Mouse (Mus musculus): Measurements from ENCODE around the gene Gpc6. TPM values are rescaled to one million over a fixed set of nuclear protein-coding genes. Genes with fewer than 3 reads are reported as not detected.

The Gpc6 gene
- polyA plus RNA-seq, 1 experiment = 61.9 TPM

DNA sequence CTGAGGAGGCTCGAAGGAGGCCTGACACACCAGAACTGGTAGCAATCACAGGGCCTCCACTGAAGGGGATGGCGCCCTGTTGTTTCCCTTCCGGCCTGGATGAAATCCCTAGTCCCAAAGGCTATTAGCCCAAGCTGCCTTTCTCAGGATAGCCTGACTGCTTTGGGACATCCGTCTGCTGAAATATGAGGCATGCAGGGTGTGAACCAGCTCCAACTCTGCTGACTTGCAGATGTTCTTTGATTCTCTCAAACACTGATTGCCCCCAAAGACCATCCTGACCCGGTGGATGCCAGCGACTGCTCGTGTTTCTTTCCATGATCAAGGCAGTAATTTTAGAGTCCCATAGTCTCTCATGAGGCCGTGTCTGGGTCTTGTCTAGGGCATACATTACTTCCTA lies 991.5 kb downstream of the Gpc6 start:
- TF ChIP-seq CTCF (IDR thresholded peaks at IDR 0.05; ENCODE audit: borderline replicate concordance, insufficient read depth, low read length) = no peak
- no peak for TF ChIP-seq POLR2A (IDR thresholded peaks at IDR 0.05; ENCODE audit: low read depth, low read length)
- Histone ChIP-seq H3K27ac (ENCODE audit: insufficient read depth, low read length) (no peak overlapping the region), H3K4me3 (ENCODE audit: insufficient read depth, low read length) (no peak overlapping the region), H3K4me1 (ENCODE audit: control insufficient read depth, insufficient read depth, low read length) (no peaks in the 10 kb centered on the region)

DNA sequence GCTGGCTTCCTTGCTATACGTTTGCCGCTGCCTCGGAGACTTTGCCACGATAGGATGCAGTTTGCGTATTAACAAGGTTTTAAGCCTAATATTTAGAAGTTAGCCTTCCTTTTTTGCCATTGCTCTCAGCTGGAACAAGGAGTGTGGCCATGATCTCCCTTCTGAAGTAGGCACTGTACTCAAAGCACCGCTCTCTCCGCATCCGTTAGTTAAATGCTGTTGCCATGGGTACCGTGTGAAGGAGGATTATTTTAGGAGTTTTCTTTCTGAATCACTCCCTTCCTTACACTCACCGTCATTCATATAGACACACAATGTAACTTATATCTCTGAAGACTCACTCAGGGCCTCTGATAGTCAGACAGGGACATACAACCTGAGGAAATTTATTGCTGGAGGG lies 993.6 kb downstream of the Gpc6 start:
- Histone ChIP-seq H3K27ac (ENCODE audit: insufficient read depth, low read length) (no peak overlapping the region), H3K4me1 (ENCODE audit: control insufficient read depth, insufficient read depth, low read length) (no peaks in the 10 kb centered on the region), H3K4me3 (ENCODE audit: insufficient read depth, low read length) (no peak overlapping the region)
- TF ChIP-seq POLR2A (IDR thresholded peaks at IDR 0.05; ENCODE audit: low read depth, low read length) = no peak
- TF ChIP-seq CTCF (IDR thresholded peaks at IDR 0.05; ENCODE audit: borderline replicate concordance, insufficient read depth, low read length) = no peak

DNA sequence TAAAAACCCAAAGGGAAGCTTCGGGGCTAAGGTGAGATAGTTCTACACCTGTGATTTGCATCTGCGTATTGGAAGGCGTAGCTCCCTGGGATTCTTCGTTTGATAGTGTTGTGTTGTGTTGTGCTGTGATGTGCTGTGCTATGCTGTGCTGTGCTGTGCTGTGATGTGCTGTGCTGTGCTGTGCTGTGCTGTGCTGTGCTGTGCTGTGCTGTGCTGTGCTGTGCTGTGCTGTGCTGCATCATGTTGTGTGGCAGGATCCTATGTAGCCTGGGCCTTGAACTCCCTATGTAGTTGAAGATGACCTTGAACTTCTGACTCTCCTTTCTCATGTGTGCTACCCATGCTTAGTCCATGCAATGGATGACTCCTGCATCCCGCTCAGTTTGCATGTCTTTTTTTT lies 994.5 kb downstream of the Gpc6 start:
- Histone ChIP-seq H3K27ac (ENCODE audit: insufficient read depth, low read length) (no peak overlapping the region), H3K4me1 (ENCODE audit: control insufficient read depth, insufficient read depth, low read length) (no peaks in the 10 kb centered on the region), H3K4me3 (ENCODE audit: insufficient read depth, low read length) (no peak overlapping the region)
- no peak for TF ChIP-seq CTCF (IDR thresholded peaks at IDR 0.05; ENCODE audit: borderline replicate concordance, insufficient read depth, low read length)

DNA sequence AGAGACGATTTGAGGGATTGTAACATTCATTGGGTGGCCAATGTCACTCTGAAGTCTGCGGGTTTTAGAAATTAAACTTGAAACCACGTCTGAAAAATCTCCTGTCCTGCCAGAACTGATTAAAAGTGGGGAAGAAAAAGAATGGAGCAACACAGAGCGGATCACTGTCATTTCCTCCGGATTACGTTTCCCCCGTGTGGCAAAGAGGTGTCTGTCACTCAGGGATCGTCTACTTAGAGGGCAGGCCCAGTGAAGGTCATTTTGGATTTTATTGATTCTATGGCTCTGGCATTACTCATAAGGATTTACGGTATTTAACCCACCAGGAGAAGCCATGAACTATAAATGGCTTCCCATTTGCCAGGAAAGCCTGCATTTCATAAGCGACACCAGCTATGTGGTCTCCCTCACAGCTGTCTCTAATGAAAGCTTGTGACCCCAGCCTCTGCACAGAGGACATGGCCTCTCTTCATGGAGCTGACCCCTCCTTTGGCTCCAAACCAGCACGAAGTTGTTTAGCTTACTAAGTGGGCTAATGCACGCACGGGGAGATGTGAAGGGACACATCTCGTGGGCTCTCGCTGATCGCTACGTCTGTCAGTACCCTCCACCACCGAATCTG lies 996.4 kb downstream of the Gpc6 start:
- Histone ChIP-seq H3K4me3 (ENCODE audit: insufficient read depth, low read length) (no peak overlapping the region), H3K4me1 (ENCODE audit: control insufficient read depth, insufficient read depth, low read length) (no peaks in the 10 kb centered on the region), H3K27ac (ENCODE audit: insufficient read depth, low read length) (no peak overlapping the region)
- no peak for TF ChIP-seq POLR2A (IDR thresholded peaks at IDR 0.05; ENCODE audit: low read depth, low read length)

DNA sequence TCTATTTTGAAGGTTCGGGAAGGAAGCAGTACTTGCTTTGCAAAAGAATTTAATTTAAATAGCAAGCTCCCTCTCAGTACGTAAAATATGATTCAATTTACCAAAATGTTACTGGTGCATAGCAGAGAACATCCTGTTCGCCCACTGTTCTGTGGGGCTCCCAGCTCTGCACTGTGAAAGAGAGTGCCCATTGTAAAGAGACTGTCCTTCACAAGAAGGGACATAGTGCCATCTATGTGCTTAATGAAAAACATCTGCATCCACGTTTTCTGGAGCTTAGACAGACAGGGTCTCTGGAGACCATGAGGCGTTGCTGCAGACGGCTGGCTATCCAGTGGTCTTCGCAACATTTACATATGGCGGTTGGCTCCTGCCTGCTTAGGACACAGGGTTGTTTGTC lies 998.6 kb downstream of the Gpc6 start:
- Histone ChIP-seq H3K4me3 (ENCODE audit: insufficient read depth, low read length) (no peak overlapping the region), H3K4me1 (ENCODE audit: control insufficient read depth, insufficient read depth, low read length) (no peaks in the 10 kb centered on the region), H3K27ac (ENCODE audit: insufficient read depth, low read length) (no peak overlapping the region)
- TF ChIP-seq POLR2A (IDR thresholded peaks at IDR 0.05; ENCODE audit: low read depth, low read length) = no peak
- no peak for TF ChIP-seq CTCF (IDR thresholded peaks at IDR 0.05; ENCODE audit: borderline replicate concordance, insufficient read depth, low read length)

DNA sequence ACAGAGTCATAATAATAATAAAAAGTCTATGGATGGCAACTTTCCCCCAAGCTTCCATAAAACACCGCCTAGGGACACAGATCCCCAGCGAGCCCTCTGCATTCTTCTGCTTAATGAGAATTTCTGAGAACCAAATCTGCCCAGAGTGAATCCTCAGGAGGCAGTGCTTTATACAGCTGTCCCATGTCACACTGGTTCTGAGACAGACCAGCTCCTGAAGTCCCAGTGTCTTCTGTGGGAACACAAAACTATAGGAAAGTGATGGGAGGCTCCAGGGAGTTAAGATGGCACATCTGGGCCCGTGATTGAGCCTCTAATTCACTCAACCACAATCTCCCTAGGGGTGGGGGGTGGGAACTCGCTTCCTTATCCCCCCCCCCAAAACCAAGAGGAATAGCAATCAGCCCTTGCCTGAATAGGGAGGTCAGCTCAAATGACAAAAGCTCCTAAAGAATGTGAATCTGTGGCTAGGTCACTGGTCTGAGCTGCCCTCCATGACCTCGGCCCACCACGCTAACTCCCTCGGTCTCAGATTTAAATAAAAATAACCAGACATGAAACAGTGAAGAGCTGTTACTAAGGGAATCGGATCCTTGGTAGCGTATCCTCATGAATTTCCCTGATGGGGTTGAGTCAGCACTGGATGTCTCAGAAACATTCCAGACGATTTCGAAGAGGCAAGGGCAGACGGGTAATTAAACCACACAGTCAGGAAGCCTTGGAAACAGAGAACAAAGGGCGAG lies 1005.2 kb downstream of the Gpc6 start:
- peak overlapping the region; percentile 99 for H3K27ac ChIP-seq (ENCODE audit: insufficient read depth, low read length)
- TF ChIP-seq POLR2A (IDR thresholded peaks at IDR 0.05; ENCODE audit: low read depth, low read length) (no peak), CTCF (IDR thresholded peaks at IDR 0.05; ENCODE audit: borderline replicate concordance, insufficient read depth, low read length) (no peak)
- peaks cover 15% of the 10 kb centered on the region for H3K4me1 ChIP-seq (ENCODE audit: control insufficient read depth, insufficient read depth, low read length)
- H3K4me3 ChIP-seq (ENCODE audit: insufficient read depth, low read length) = no peak overlapping the region

DNA sequence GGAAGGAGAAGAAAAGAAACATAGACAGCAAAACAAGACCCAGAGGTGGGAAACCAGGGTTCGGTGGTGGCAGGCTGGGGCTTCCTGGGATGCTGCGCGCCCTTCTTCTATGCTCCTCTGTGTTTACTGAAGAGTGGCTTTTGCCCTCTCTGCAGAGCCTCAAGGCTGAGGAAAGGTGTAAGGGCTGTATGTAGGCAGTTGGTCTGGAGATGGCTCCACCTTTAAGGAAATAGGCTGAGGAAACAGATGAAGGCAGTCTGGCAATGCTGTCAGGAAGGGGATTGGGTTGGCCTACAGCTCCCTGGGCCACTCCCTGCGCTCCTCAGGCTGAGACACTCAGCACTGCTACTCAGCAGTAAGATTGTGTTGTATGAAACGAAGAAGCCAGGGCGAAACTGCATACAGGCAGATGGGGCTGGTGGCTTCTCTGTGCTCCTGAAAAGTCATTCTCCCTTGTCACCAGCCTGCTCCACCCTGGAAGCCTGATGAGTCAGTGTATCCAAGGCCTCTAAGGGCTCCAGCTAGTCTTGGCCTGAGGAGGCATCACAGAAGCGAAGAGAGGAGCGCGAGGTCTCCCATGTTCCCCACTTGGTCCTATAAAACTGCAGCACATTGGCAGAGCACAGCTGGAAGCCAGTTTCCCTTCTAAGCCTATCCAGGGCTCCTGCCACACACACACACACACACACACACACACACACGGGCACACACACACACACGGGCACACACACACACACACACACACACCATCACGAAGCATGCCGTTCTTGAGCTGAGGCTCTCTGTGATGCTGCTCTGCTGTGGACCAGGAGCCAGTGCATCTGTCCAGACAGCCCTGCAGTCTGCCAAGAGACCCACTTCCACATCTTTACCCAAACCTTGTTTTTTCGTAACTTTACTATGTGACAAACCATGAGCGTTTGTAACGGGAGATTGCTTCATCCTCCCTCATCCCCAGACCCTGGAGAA lies 1006.0 kb downstream of the Gpc6 start:
- H3K4me3 ChIP-seq (ENCODE audit: insufficient read depth, low read length) = no peak overlapping the region
- TF ChIP-seq CTCF (IDR thresholded peaks at IDR 0.05; ENCODE audit: borderline replicate concordance, insufficient read depth, low read length) = no peak
- TF ChIP-seq POLR2A (IDR thresholded peaks at IDR 0.05; ENCODE audit: low read depth, low read length) = peak; percentile 27; the same call in 1 of the 2 replicates
- H3K4me1 ChIP-seq (ENCODE audit: control insufficient read depth, insufficient read depth, low read length) = peaks cover 15% of the 10 kb centered on the region
- peak overlapping the region; percentile 99 for H3K27ac ChIP-seq (ENCODE audit: insufficient read depth, low read length)

DNA sequence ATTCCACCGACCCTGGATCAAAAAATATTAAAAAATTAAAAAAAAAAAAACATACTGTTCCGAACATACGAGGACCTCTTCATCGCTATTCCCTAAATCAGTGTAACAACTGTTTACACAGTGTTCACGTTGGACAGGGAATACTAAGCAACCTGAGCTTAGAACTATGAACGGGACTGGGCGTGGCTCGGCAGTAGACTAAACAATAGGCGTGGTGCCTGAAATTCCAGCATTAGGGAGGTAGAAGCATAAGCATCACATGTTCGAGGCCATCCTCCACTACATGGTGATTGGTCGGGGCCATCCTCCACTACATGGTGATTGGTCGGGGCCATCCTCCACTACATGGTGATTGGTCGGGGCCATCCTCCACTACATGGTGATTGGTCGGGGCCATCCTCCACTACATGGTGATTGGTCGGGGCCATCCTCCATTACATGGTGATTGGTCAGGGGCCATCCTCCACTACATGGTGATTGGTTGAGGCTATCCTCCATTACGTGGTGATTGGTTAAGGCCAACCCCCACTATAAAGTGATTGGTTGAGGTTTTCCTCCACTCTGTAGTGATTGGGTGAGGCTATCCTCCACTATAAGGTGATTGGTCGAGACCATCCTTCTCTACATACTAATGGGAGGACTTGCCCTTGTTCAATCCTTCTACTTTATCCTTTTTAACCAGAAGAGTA lies 1007.2 kb downstream of the Gpc6 start:
- no peak overlapping the region for H3K27ac ChIP-seq (ENCODE audit: insufficient read depth, low read length)
- TF ChIP-seq POLR2A (IDR thresholded peaks at IDR 0.05; ENCODE audit: low read depth, low read length) = no peak

DNA sequence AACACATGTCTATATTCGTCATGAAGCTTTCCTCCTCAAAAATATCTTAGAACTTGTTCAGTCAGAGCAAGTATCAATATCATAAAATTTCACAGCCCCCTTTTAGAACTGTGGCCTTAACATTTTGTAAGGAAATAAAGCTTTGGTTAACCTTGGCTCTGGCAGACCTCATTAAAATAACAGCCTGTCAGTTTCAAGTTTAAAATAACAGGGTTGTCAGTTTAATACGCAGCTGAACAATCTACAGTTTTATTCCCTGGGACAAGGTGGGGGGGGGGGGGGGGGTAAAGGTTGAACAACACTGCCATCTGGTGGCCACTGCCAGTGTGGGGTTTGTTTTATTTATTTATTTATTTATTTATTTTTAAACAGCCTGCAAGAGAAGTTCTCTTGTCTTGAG lies 1013.4 kb downstream of the Gpc6 start:
- Histone ChIP-seq H3K27ac (ENCODE audit: insufficient read depth, low read length) (no peak overlapping the region), H3K4me1 (ENCODE audit: control insufficient read depth, insufficient read depth, low read length) (no peaks in the 10 kb centered on the region), H3K4me3 (ENCODE audit: insufficient read depth, low read length) (no peak overlapping the region)
- TF ChIP-seq CTCF (IDR thresholded peaks at IDR 0.05; ENCODE audit: borderline replicate concordance, insufficient read depth, low read length) (no peak), POLR2A (IDR thresholded peaks at IDR 0.05; ENCODE audit: low read depth, low read length) (no peak)

More for the DNA sequence above, 1007.2 kb downstream of the Gpc6 start:
- Histone ChIP-seq H3K4me1 (ENCODE audit: control insufficient read depth, insufficient read depth, low read length) (peaks cover 15% of the 10 kb centered on the region), H3K4me3 (ENCODE audit: insufficient read depth, low read length) (no peak overlapping the region)
